Mouse (Mus musculus) T-helper 2 cell (primary cell): ENCODE measurements around the gene Cd6.

ENCODE experiments used
- in situ Hi-C: fragments of 300-600 bp; cut with MboI, MseI; formaldehyde crosslinking; loops from one replicate; pipeline ENCODE4 v1.15.1; 2025; ENCODE audit warnings: high pct_unique_total_duplicates

Cd6 gene

DNA sequence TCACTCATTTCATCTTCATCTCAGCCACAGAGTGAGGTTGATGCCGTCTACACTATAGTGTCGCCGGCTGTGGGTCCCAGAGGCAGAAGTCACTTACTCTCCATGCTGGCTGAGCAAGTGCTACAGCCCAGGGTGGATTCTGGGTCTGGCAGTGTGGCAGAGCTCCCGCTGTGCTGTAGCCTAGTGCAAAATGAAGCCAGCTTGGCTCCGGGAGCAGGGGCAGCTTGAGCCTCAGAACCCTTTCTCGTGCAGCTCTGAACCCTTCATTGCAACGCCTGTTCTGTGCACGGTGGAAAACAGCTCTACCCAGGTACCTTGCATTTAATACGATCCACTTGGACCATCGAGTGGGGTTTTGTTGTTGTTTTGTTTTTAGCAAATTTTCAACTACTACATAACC, 62.2 kb downstream of the Cd6 start:
- in situ Hi-C loops = no loop called here

DNA sequence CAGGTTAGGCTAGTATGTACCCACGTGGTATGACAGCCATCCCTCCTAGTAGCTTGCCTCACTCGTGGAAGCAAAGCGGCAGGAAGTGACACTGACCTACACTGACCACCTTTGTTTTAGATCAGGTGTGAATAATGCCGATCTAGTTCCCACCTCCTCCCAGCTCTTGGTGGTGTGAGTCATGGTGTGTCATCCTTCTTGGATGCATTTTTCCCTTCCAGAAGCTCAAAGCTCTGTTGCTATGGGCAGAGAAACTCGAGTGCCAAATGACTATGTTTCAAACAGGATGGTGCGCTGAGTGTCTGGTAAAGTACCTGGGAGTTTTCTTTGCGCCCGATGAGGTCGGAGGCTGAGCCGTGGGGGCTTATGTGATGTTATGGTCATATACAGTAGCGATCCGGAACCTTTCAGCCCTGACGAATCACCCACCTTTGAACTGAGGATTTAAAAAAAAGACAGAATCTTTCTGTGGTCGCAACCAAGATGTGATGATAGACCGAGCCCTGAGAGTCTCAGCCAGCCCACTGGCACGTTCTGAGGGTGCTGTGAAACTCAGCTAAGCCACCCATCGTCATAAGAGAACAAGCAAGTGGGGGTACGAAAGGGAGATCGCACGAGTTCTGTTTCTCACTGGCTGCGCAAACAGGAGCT, 66.4 kb downstream of the Cd6 start:
- in situ Hi-C loops = no loop called here

DNA sequence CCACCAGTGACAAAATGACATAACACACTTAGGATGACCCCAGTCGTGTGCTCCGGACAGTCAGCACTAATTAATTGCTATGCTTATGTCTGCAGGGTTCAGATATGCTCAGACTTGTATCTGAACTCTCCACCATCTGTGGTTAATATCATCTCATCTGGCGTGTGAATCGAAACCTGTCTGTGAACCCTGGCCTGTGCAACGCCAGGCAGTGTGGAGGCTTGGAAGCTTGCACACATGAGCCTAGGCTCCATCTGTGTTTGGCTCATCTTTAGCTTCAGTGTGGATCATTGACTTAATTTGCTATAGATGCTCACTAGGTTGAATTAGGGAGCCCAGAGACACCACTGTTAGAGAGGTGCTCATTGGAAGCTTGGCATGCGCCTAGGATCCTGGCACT, 67.4 kb downstream of the Cd6 start:
- in situ Hi-C loops = no loop called here

DNA sequence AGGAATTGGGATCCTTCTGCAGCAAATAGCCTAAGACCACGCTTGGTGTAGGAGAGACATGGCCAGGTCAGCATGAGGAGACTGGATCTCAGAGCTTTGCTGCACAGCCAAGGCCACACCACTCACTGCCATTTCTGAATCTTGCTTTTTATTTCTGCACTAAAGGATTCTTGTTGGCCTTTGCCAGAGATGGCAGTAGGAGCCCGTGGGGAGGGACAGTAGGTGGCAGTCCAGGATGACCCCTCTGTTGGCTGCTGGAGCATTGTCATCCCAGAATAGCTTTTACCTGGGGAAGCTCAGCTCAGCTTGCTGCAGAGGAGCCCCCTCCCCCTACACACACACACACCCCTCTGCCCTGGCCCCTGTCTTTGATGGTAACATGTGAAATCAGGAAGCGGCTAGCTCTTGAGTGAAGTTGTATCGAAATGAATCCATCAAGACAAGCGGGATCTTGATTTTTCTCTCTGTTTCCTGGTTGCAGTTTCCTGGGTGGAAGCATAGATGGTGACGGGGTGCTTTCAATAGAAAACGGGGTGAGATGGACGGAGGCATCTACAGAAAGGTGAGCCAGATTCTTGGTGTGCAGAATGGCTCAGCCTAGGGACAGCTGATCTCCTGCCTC, 68.0 kb downstream of the Cd6 start:
- in situ Hi-C loops = no loop called here

DNA sequence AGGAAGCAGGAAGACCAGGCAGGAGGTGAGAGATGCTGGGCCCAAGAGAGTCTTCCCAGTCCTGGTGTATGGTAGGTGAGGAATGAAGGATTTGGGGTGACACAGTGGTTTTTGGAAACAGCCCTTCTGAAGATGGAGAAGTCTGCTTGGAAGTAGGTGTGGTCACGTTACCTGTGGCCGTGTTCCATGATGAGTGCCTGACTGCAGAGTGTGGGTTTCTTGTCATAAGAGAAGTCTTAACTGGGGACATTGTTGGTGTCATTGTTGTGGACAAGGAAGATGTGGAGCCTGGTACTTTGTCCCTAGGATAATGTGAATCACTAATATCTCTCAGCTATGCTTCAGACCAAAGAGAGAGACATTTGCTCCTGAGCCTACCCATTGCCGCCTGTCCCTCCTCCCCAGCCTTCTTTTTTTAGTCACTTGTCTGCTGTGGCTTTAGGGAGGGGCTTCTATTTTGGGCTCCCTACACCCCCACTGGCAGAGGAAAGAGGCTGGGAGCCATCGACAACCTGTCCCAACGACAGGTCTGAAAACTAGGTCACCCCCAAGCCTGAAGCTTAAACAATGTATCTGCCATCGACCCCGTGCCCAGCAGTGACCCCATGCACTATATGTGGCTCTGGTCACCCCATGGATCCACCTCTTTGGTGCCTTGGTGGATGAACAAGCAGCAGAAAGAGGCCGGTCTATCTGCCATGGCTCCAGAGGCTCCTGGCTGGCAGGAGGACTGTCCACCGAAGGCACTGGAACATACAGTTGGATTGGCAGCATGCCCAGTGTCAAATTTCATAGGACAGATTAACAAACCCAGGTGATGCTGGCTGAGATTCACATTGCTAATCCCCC, 69.7 kb downstream of the Cd6 start:
- in situ Hi-C loops = loop anchor here (10.0 kb wide), 1 partner anchor 735 kb away; no protein-coding TSS in a partner anchor

DNA sequence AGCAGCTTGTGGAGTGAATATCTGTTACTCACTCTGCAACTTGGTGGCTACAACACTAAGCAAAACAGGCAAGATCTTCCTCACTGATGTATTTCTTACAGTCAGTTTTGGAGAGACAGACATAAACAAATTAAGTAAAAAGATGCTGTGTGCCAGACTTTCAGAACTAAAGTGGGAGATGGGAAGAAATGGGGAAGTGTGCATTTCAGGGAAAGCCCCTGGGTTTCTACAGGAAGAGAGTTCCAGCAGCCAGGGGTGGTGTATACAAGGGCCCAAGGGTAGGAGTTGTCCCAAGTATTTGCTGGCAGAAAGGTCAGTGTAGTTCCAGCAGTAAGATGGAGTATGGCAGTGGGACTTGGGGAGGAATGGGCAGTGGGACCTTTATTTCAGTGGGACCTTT, 70.3 kb downstream of the Cd6 start:
- in situ Hi-C loops = loop anchor here (10.0 kb wide), 1 partner anchor 735 kb away; no protein-coding TSS in a partner anchor

DNA sequence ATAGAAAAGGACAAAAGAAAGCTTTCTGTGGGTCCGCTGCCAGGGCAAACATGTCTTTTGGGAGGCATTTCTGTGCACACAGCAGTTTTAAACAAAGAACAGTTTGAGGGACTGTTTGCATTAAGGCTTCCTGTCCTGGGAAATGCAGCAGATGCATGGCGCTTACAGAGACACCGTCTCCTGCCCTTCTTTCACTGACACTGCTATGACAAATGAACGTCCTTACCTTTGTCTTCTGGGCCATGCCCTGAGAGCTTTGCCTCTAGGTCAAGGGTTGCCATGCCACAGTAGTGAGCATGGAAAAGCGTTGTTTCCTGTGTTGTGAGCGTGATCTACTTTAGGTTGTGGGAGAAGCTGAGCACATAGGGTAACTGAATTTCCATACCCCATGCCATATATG, 71.2 kb downstream of the Cd6 start:
- in situ Hi-C loops = loop anchor here (10.0 kb wide), 1 partner anchor 736 kb away; no protein-coding TSS in a partner anchor

DNA sequence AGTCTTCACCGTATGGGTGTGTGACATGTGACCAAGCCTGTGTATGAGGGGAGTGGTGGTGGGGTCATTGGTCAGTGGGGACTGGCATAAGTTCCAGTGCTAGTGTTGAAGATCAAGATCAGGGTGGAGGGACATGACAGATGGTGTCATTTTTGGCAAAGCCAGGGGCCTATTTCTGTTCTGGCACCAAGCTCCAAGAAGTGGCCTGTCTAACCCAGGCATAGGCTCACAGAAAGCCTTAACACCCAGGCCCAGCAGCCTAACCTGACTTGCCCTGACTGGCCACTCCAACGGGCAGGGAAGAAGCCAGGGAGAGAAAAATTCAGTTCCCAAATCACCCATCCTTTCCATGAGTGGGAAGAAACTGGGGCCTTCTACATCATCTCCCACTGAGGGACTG, 72.3 kb downstream of the Cd6 start:
- in situ Hi-C loops = loop anchor here (10.0 kb wide), 1 partner anchor 737 kb away; no protein-coding TSS in a partner anchor

DNA sequence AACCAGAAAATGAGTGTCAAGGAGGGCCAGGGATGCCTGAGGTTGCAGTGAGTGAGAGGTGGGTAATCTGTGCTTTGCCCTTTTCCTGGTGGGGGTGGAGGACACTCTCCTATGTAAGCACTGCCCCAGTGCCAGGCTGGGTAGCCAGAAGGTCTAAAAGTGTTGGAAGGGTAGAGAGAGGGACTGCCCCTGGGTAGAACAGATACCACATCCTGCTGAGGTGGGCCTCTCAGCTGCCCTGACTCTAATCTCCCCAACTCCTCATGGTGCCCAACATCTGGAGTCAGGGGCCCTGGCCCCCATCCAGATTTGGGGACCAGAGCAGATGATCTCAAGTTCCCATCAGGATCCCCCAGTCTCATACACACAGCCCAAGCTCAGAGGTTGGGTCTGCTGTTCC, 72.7 kb downstream of the Cd6 start:
- in situ Hi-C loops = loop anchor here (10.0 kb wide), 1 partner anchor 738 kb away; no protein-coding TSS in a partner anchor

DNA sequence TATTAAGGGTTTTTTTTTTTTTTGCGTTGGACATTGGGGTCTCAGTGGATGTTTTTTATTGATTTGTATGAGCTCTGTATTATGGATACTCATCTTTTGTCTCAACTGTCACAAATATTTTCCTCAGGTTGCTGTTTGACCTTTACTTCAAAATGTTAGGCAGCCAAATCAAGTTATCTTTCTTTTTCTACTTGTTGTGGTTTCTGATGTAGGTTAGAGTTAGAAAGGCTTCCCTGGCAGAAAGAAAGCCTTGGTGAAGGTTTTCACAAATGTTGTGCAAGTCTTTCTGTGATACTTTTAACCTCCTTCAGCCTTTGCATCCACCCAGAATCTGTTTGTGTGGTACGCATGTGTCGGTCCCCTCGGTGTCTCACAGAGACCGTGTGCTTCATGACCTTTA, 77.2 kb downstream of the Cd6 start:
- in situ Hi-C loops = loop anchor here (10.0 kb wide), 1 partner anchor 742 kb away; no protein-coding TSS in a partner anchor

DNA sequence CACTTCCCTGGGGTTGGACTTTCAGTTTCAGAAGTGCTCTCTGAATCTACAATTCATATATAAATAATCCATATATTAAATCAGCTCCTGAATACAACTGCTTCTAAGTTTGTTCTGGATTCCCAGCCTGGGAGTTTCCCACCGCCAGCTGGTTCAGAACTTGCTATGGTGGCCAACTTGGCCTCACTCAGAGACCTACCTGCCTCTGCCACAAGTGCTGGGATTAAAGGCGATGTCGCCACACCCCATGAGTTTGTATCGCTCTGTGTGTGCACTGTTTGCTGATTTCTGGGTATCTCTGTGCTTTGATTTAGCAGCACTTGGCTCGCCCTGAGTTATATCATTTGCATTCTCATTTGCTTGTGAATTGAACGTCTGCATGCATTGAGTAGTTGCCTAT, 77.8 kb downstream of the Cd6 start:
- in situ Hi-C loops = loop anchor here (10.0 kb wide), 1 partner anchor 743 kb away; no protein-coding TSS in a partner anchor

DNA sequence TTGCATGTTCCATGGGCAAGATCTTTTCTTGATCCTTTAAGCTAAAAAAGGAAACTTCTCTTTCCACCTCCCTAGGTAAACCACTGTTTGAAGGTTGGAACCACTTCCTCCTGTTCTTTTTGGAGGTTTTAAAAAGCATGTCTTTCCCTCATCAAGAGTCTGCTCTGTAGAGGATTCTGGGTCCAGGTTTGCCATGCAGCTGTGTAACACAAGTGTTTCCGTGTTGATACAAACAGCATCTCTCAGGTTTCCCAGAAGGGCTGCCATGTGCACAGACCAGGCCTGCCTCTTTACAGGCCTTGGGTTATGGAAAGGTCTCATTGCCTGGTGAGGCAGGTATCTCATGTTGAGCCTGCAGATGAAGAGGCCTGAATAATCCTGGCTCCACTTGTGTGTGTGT, 78.3 kb downstream of the Cd6 start:
- in situ Hi-C loops = loop anchor here (10.0 kb wide), 1 partner anchor 743 kb away; no protein-coding TSS in a partner anchor

DNA sequence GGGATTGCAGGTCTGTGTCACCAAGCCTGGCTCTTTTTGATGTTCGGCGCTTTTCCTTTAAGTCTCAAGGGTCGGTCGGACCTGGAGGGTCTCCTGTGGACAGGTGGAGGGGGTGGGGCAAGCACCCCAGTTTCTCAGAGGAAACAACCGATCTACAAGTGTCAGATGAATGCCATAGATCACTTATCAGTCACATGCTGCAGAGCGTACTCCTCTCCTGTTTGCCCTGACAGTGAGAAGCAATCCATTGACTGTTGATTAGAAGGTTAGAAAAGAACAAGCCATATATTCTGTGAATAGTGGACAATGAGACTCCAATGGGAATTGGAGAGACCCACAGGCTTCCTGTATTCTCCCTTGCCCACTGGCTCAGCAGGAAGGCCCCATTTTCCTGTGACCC, 79.7 kb downstream of the Cd6 start:
- in situ Hi-C loops = loop anchor here (10.0 kb wide), 1 partner anchor 745 kb away; no protein-coding TSS in a partner anchor

DNA sequence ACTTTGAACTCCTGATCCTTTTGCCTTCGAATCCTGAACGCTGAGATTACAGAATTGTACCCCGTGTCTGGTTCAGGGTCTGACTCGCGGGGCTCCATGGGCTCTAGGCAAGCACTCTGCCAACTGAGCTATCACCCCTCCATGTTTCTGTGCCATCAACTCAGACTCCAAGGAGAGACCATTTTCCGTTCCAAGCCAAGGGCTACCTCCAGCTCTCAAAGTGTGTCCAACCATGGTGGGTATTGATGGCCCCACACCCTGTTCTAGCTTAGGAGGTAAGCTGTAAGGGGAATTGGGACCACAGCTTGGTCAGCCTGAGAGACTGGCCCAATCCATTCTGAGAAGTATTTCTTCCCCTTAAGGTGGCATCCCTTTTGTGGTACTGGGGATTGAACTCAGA, 80.6 kb downstream of the Cd6 start:
- in situ Hi-C loops = no loop called here

DNA sequence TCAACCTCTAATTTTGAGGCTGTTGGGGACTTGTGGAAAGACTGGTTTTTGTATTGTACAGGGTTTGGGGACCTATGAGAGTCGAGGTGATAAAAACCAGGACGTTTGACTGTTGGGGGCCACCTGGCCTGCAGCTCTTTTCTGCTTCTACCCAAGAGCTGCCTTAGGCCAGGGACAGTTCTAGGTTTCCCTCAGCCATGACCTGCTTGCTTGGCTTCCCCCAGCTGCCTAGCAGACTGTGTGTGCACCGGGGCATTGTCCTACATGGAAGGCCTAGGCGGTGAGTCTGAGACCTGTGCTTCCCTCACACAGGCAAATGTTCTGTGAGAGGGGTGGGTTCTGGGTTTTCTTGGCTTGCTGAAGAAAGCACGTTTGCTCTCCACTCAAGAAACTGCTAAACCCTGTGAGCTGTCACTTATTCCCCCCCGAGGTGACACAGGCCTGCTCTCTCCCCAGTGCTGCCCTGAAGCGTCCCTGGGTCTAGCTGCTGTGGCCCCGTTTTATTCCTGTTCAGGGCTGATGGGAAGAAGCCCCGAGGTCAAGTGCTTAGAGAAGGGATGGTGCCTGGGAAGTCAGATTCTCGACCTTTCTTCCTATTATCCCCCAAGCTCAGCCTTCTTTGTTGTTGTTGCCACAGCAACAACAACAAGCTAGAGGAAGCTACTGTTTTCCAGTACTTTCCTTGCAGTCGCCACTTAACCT, 81.3 kb downstream of the Cd6 start:
- in situ Hi-C loops = no loop called here

DNA sequence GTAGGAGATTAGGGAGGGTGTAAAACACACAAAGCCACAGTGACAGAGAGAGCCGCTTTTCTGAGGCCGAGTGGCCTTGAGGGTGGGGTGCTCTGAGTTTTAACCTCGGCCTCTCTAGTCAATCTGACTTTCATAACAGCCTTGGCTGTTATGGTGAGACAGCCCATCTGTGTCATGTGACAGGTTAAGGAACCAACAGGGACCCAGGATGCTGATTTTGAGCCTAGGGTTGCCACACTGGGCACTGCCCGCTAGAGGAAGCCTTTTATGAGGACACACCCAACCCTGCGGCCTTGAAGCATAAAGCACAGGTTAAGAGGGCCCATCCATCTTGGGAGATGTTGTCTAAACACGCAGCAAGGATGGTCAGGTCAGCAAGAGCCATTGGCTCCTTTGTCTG, 82.1 kb downstream of the Cd6 start:
- in situ Hi-C loops = no loop called here

DNA sequence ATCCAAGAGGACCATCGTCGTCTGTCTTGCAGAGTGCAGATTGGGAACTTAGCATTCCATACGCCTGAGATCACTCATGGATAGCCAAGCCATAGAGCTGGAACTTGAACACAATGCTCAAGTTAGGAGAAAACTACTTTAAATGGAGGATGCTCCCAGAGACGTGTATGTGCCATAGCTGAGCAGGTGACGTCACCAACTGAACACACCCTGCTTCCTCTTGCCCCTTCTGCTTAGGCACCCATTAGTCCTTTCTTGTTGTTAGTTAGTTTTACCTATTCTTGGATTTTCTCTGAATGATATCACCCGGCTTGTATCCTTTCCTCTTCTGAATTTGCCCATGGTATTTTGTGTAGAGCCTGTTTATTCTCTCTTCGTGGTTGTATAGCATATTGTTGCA, 82.7 kb downstream of the Cd6 start:
- in situ Hi-C loops = no loop called here

DNA sequence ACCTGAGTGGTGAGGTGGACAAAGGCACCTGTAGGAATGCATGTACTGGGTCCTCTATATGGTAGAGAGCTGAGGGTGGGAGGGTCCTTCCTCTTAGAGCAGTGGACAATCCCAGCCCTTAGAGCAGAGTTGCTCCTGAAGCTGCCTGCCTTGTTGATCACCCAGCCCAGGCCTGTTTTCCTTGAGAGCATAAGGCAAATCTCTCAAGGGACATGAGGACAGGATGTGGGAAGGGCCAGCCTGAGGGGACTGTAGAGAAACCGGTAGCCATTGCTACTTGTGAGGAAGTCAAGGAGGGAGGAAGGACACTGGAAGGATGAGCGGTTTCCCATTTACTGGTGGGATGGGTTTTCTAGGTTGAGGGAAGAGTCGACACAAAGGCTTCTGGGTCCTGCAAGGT, 87.3 kb downstream of the Cd6 start:
- in situ Hi-C loops = no loop called here

DNA sequence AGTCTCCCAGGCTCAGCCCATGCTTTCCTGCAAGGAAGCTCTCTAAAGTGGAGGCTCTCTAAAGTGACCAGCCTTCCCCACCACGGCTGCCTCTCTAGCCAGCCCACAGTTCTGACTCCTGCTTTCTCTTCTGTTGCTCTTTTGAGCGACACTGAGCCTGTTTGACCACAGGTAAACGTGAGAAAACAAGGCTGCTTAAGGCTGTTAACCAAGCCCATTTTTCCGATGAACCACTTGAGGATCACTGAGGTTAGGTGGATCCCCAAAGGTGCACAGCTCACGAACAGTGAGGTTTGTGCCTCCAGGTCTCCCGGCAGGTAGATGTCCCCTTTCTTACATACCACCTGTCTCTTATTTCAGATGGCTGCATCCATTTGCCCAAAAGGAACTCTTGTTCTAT, 87.7 kb downstream of the Cd6 start:
- in situ Hi-C loops = no loop called here

DNA sequence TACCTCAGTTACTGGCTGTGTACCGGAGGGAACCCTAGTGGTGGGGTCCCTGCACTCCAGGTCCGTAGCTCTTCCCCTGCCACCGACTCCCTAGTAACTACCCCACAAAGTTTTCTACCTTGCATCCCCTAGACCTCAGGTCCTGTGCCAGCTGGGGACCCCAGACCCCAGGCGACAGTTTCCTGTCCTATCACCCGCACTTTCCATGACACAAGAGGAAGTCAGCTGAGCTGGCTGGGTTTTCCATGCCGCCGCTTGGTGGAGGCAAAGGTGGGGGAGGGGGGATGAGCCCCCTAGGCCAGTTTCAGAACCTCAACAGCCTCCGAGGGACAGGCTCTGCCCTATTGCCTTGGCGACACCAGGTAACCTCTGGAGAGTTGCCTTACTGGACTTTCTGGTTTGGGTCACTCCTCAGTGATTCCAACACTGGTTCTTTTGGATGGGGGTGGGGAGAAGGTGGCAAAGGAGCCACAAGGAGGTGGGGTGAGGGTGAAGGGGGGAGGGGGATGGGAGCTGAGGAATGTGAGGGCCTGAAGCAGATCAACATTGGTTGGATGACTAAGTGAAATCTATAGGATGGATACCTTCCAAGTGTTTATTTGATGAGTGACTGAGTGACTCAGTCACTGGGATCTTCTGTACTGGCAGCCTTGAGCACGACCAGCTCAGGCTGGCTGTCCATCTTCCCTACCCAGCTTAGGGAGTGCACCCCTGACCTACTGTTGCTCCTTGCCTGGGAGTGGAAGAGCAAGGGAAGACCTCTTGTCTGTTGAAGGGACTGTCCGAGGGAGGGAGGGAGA, 89.0 kb downstream of the Cd6 start:
- in situ Hi-C loops = no loop called here

DNA sequence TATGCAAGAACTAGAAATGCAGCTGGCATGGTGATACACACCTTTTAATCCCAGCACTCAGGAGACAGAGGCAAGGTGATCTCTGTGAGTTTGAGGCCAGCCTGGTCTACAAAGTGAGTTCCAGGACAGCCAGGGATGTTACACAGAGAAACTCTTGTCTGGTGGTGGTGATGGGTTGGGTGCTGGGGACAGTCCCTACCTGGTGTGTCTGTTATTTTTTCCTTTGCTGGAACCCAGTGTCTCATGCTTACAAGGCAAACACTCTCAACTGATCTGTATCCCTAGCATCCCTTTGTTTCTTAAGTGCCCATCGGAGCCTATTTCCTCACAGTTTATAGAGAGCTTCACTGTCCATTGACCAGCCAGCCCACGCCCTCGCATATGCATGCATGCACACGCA, 89.9 kb downstream of the Cd6 start:
- in situ Hi-C loops = loop anchor here (5.0 kb wide), 1 partner anchor 87 kb away; no protein-coding TSS in a partner anchor
